Mouse (Mus musculus): Measurements from ENCODE around the gene Elk3. TPM values are rescaled to one million over a fixed set of nuclear protein-coding genes. Genes with fewer than 3 reads are reported as not detected.
A peak's percentile ranks its signal among the peaks of the same experiment; 100 is the strongest.

The Elk3 gene
- polyA plus RNA-seq, 1 experiment from 2014 or later: 12.2 TPM

DNA sequence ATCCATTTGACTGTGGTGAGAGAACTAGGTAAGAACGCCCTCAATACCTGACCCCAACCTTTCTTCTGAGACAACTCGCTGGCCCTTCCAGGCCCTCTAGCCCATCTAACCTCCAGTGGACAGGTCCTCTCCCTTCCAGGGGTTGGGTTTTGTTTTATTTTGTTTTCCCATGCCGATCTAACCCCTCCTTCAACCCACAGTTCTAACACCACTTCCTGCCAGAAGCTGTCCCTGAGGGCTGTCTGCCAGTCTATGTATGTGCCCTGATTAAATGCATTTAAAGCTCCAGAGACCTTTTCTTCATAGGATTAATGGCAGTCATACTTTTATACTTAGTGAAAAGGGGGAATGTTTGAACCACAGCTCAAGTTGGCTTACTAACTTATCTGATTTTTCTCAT lies 14.4 kb upstream of the Elk3 start:
- WGBS: 84% methylated on average over 3 of the region's 3 CpGs
- Histone ChIP-seq H3K9me3 (ENCODE audit: control insufficient read depth, low read length) (no peaks in the 10 kb centered on the region), H3K27me3 (ENCODE audit: control insufficient read depth, insufficient read depth, low read length) (no peaks in the 10 kb centered on the region), H3K36me3 (ENCODE audit: control insufficient read depth, insufficient read depth, low read length) (no peaks in the 10 kb centered on the region), H3K4me1 (ENCODE audit: control insufficient read depth, insufficient read depth, low read length) (no peaks in the 10 kb centered on the region), H3K27ac (ENCODE audit: low read depth, low read length) (no peak overlapping the region), H3K4me3 (ENCODE audit: low read depth, low read length) (no peak overlapping the region), H3K4me2 (no peak overlapping the region), H3K9ac (ENCODE audit: low read length) (no peak overlapping the region)
- DNase-seq (ENCODE audit: low spot score, missing footprints): no peak
- no peak for ATAC-seq (ENCODE audit: low FRiP score)

GRCm38 (mm10) chr10:93324438-93324837 lies 13.5 kb upstream of the Elk3 start:
- Histone ChIP-seq H3K27ac (ENCODE audit: low read depth, low read length) (no peak overlapping the region), H3K27me3 (ENCODE audit: control insufficient read depth, insufficient read depth, low read length) (no peaks in the 10 kb centered on the region), H3K4me1 (ENCODE audit: control insufficient read depth, insufficient read depth, low read length) (no peaks in the 10 kb centered on the region), H3K9me3 (ENCODE audit: control insufficient read depth, low read length) (no peaks in the 10 kb centered on the region), H3K4me3 (ENCODE audit: low read depth, low read length) (no peak overlapping the region), H3K9ac (ENCODE audit: low read length) (no peak overlapping the region), H3K4me2 (no peak overlapping the region), H3K36me3 (ENCODE audit: control insufficient read depth, insufficient read depth, low read length) (no peaks in the 10 kb centered on the region)
- ATAC-seq (ENCODE audit: low FRiP score): no peak
- no peak for DNase-seq (ENCODE audit: low spot score, missing footprints)
- WGBS: 88% methylated on average over 2 of the region's 2 CpGs

GRCm38 (mm10) chr10:93323659-93324058 lies 12.7 kb upstream of the Elk3 start:
- DNase-seq (ENCODE audit: low spot score, missing footprints): no peak
- H3K9ac ChIP-seq (ENCODE audit: low read length): no peak overlapping the region
- no peaks in the 10 kb centered on the region for H3K36me3 ChIP-seq (ENCODE audit: control insufficient read depth, insufficient read depth, low read length)
- ATAC-seq (ENCODE audit: low FRiP score): no peak
- H3K4me1 ChIP-seq (ENCODE audit: control insufficient read depth, insufficient read depth, low read length): no peaks in the 10 kb centered on the region
- no peak overlapping the region for H3K4me2 ChIP-seq
- no peak overlapping the region for H3K27ac ChIP-seq (ENCODE audit: low read depth, low read length)
- H3K9me3 ChIP-seq (ENCODE audit: control insufficient read depth, low read length): no peaks in the 10 kb centered on the region
- H3K27me3 ChIP-seq (ENCODE audit: control insufficient read depth, insufficient read depth, low read length): no peaks in the 10 kb centered on the region
- H3K4me3 ChIP-seq (ENCODE audit: low read depth, low read length): no peak overlapping the region
- WGBS: 91% methylated on average over 2 of the region's 2 CpGs

GRCm38 (mm10) chr10:93321763-93322162 lies 10.8 kb upstream of the Elk3 start:
- no peak for ATAC-seq (ENCODE audit: low FRiP score)

GRCm38 (mm10) chr10:93320148-93320547 lies 9.2 kb upstream of the Elk3 start:
- Histone ChIP-seq H3K9ac (ENCODE audit: low read length) (no peak overlapping the region), H3K27me3 (ENCODE audit: control insufficient read depth, insufficient read depth, low read length) (no peaks in the 10 kb centered on the region), H3K9me3 (ENCODE audit: control insufficient read depth, low read length) (no peaks in the 10 kb centered on the region), H3K4me3 (ENCODE audit: low read depth, low read length) (no peak overlapping the region), H3K4me2 (no peak overlapping the region), H3K4me1 (ENCODE audit: control insufficient read depth, insufficient read depth, low read length) (no peaks in the 10 kb centered on the region), H3K36me3 (ENCODE audit: control insufficient read depth, insufficient read depth, low read length) (no peaks in the 10 kb centered on the region), H3K27ac (ENCODE audit: low read depth, low read length) (no peak overlapping the region)
- WGBS: 78% methylated on average over 4 of the region's 4 CpGs
- DNase-seq (ENCODE audit: low spot score, missing footprints) (no peak), ATAC-seq (ENCODE audit: low FRiP score) (no peak)

More at GRCm38 (mm10) chr10:93321763-93322162, 10.8 kb upstream of the Elk3 start:
- Histone ChIP-seq H3K9ac (ENCODE audit: low read length) (no peak overlapping the region), H3K27me3 (ENCODE audit: control insufficient read depth, insufficient read depth, low read length) (no peaks in the 10 kb centered on the region), H3K4me3 (ENCODE audit: low read depth, low read length) (no peak overlapping the region), H3K4me2 (no peak overlapping the region), H3K4me1 (ENCODE audit: control insufficient read depth, insufficient read depth, low read length) (no peaks in the 10 kb centered on the region), H3K27ac (ENCODE audit: low read depth, low read length) (no peak overlapping the region), H3K9me3 (ENCODE audit: control insufficient read depth, low read length) (no peaks in the 10 kb centered on the region), H3K36me3 (ENCODE audit: control insufficient read depth, insufficient read depth, low read length) (no peaks in the 10 kb centered on the region)
- DNase-seq (ENCODE audit: low spot score, missing footprints): no peak

DNA sequence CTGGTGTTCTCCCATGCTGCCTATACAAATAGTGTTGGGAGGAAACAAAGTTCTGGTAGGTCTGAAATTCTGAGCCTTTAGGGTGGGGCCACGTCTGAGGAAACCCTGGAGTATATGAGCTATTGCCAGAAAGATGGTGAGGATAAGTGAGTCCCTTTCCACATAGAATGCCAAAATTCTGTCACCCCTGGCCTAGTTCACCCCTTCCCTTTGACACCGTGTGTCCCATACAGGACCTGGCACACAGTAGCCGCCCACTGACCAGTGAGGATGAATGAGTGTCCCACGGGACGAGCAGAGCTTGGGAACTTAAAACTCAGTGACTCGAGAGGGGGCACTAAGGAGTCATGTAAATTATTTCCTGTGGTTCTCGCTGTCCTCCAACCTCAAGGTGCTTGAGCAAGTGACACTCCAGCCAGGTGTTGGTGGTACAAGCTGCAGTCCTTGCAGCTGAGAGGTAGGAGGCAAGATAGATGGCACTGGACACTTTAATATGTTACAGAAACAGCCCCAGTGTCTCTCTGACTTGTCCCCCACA lies 8.7 kb upstream of the Elk3 start:
- ATAC-seq (ENCODE audit: low FRiP score) (no peak), DNase-seq (ENCODE audit: low spot score, missing footprints) (no peak)
- no peak overlapping the region for H3K27ac ChIP-seq (ENCODE audit: low read depth, low read length)
- no peaks in the 10 kb centered on the region for H3K4me1 ChIP-seq (ENCODE audit: control insufficient read depth, insufficient read depth, low read length)
- H3K4me3 ChIP-seq (ENCODE audit: low read depth, low read length): no peak overlapping the region
- H3K4me2 ChIP-seq: no peak overlapping the region
- H3K9me3 ChIP-seq (ENCODE audit: control insufficient read depth, low read length): no peaks in the 10 kb centered on the region
- no peaks in the 10 kb centered on the region for H3K36me3 ChIP-seq (ENCODE audit: control insufficient read depth, insufficient read depth, low read length)
- H3K27me3 ChIP-seq (ENCODE audit: control insufficient read depth, insufficient read depth, low read length): no peaks in the 10 kb centered on the region
- H3K9ac ChIP-seq (ENCODE audit: low read length): no peak overlapping the region
- WGBS: 79% methylated on average over 7 of the region's 7 CpGs

- Histone ChIP-seq H3K36me3 (ENCODE audit: control insufficient read depth, insufficient read depth, low read length) (no peaks in the 10 kb centered on the region), H3K4me1 (ENCODE audit: control insufficient read depth, insufficient read depth, low read length) (no peaks in the 10 kb centered on the region), H3K9ac (ENCODE audit: low read length) (no peak overlapping the region), H3K27me3 (ENCODE audit: control insufficient read depth, insufficient read depth, low read length) (peaks cover 3% of the 10 kb centered on the region; the same call in 1 of the 2 replicates), H3K4me2 (no peak overlapping the region), H3K27ac (ENCODE audit: low read depth, low read length) (no peak overlapping the region), H3K4me3 (ENCODE audit: low read depth, low read length) (no peak overlapping the region), H3K9me3 (ENCODE audit: control insufficient read depth, low read length) (no peaks in the 10 kb centered on the region)
- DNase-seq (ENCODE audit: low spot score, missing footprints) (no peak), ATAC-seq (ENCODE audit: low FRiP score) (no peak)
- 66% methylated on average over 6 of the region's 6 CpGs for WGBS
Observed at GRCm38 (mm10) chr10:93316909-93317308, 6.0 kb upstream of the Elk3 start.

DNA sequence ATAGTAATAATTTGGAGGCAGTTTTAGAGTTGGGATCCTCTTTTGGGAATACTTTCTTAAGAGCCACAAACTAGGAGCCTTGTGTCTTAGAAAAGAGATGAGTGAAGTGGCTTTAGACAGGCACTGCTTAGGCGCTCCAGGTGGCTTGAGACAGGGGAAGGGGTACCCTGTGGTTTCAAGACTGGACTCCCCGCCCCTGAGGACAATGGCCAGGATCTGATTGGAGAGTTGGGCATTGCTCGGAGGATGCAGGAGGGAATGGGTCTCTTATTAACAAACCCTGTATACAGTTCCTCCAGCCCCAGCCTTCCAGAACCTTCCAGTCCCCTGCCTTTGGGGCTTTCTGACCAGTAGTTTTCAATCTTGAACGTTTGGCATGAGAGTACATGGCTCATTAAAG lies 641 bp upstream of the Elk3 start:
- DNase-seq (ENCODE audit: low spot score, missing footprints): no peak

DNA sequence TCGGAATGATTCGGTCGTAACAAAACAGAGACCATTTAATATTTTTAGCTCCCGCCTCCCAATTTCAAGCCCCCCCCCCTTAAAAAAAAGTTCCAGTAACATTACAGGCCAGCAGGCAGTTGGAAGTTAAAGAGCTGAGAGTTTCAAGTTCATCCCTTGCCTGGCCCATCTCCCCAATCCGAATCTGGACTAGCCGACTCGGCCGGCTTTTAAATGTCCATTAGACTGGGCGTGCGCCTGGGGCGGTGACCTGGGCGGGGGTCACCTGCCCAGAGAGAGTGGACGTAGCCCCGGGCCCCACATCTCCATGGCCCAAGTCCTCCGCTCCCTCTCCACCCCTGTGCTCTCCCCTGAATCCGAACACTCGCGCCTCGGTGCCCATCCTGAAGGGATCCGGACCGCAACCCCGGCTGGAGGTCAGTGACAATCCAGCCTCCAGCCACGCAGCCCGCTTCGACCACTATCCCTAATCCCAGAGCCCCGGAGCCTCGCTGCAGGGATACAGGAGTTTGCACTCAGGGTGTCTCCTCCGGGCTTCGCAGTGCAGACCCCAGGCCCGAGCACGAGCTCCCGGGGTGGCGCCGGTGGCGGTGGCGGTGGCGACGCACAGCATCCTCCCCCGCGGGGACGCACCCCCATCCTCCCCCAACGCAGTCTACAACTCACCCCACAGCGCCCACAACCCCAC lies 857 bp downstream of the Elk3 start:
- WGBS: under 1% methylated on average over 43 of the region's 43 CpGs
- peak overlapping the region; percentile 96 for H3K4me2 ChIP-seq
- H3K36me3 ChIP-seq (ENCODE audit: control insufficient read depth, insufficient read depth, low read length): no peaks in the 10 kb centered on the region
- H3K9ac ChIP-seq (ENCODE audit: low read length): peak overlapping the region; percentile 76
- peaks cover 3% of the 10 kb centered on the region; the same call in 1 of the 2 replicates for H3K4me1 ChIP-seq (ENCODE audit: control insufficient read depth, insufficient read depth, low read length)
- H3K27me3 ChIP-seq (ENCODE audit: control insufficient read depth, insufficient read depth, low read length): peaks cover 5% of the 10 kb centered on the region; the same call in 1 of the 2 replicates
- peak overlapping the region; percentile 10; the same call in 1 of the 2 replicates for H3K27ac ChIP-seq (ENCODE audit: low read depth, low read length)
- peak; percentile 58 for ATAC-seq (ENCODE audit: low FRiP score)
- H3K4me3 ChIP-seq (ENCODE audit: low read depth, low read length): peak overlapping the region; percentile 53
- H3K9me3 ChIP-seq (ENCODE audit: control insufficient read depth, low read length): no peaks in the 10 kb centered on the region
- peak; percentile 96 for DNase-seq (ENCODE audit: low spot score, missing footprints)

More for the DNA sequence above, 641 bp upstream of the Elk3 start:
- peaks cover 3% of the 10 kb centered on the region; the same call in 1 of the 2 replicates for H3K4me1 ChIP-seq (ENCODE audit: control insufficient read depth, insufficient read depth, low read length)
- 0 out of 2 replicates have a peak, but pooled peaks have one; percentile 26 for ATAC-seq (ENCODE audit: low FRiP score)
- no peak overlapping the region for H3K27ac ChIP-seq (ENCODE audit: low read depth, low read length)
- H3K9ac ChIP-seq (ENCODE audit: low read length): no peak overlapping the region
- peak overlapping the region; percentile 96; the same call in 1 of the 2 replicates for H3K4me2 ChIP-seq
- no peaks in the 10 kb centered on the region for H3K9me3 ChIP-seq (ENCODE audit: control insufficient read depth, low read length)
- H3K4me3 ChIP-seq (ENCODE audit: low read depth, low read length): peak overlapping the region; percentile 53; the same call in 1 of the 2 replicates
- WGBS: 2% methylated on average over 4 of the region's 4 CpGs
- no peaks in the 10 kb centered on the region for H3K36me3 ChIP-seq (ENCODE audit: control insufficient read depth, insufficient read depth, low read length)
- peaks cover 5% of the 10 kb centered on the region; the same call in 1 of the 2 replicates for H3K27me3 ChIP-seq (ENCODE audit: control insufficient read depth, insufficient read depth, low read length)

Measured in midbrain, embryonic 11.5 days (tissue).